Mouse (Mus musculus) frontal cortex, adult 2 months (tissue): ENCODE measurements around the gene Ccdc9b. TPM values are rescaled to one million over a fixed set of nuclear protein-coding genes. Genes with fewer than 3 reads are reported as not detected.
A peak's percentile ranks its signal among the peaks of the same experiment; 100 is the strongest.

Experiments
- DNase-seq, 2 experiments: peaks; one replicate each; pipeline ENCODE4 v3.0.0; 2022; ENCODE audit warnings: low spot score in 1 of 2; ENCODE audit errors: extremely low spot score in 1 of 2
- polyA plus RNA-seq: library from polyadenylated mRNA; depleted of rRNA; stranded (reverse); fragments of >200 nt; gene quantifications from 2 replicates; pipeline ENCODE4 v1.2.3, GENCODE M21; 2012; rRNA removed

Ccdc9b gene
- 6.5 and 7.4 TPM in 2 replicates for polyA plus RNA-seq

DNA sequence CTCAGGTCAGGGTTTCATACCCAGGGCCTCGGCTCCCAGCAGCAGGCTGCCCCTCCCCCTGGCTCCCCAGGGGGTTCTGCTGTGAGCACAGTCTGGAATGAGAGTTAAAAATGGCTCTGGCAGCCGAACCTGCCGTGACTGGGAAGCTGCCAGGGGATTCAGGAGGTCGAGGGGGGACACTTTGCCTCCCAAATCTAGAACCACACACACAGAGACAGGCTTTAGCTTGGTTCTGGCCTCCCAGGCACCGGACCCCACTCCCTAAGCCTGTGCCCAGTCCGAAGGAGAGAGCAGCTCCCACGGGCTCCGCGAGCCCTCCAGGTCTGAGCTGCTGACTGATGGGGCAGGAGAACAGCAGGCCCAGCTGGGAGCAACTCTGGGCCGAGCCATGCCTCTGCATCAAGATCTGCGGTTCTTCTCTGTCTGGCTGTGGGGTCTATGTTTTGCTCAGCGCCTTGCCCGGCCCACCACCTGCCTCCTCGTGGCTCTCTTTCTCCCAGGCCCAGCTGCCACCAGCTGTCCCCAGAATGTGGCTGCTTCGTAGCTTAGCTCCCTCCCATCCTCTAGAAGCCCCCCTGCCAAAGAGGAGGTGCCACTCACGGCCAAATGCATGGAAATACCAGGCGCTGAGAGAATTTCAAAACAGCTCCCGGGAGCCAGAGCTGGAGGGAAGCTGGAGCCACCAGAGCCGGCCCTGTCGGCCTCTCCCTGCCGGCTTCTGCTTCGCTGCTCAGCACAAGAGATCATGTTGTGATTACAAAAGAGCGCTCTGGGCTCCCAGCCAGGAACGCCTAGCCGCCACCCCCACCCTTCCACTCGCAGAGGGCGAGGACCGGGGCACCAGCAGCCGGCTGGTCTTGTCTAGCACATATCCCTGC lies at the start of gene Ccdc9b:
Gene Ccdc9b (minus strand): TSS at position 756 of the 878 bp plus-strand sequence.
- peak; percentile 63 to 92 for DNase-seq

DNA sequence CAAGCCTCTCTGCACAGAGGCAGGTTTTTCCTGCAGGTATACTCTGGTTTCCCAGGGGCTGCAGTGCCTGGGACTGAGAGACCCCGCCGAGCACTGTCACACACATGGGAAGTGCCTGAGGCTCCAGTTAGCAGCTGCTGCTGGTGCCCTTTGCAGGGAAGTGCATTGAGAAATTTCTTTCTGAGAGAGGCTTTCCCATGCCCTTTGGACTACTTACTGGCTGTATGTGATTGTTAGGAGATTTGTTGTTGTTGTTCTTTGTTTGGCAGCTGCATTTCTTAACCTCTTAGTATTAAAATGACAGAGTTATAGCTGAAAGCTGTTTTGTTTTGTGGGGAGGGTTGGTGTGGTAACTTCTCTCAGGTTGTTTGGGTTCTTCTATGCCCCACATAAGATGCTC lies 48.4 kb upstream of the Ccdc9b start:
- DNase-seq, result no peak

GRCm38 (mm10) chr2:118806860-118807259 lies 44.4 kb upstream of the Ccdc9b start:
- peak in 1 of 2 experiments; percentile 39 for DNase-seq

- no peak for DNase-seq
Observed at GRCm38 (mm10) chr2:118805756-118806155, 43.3 kb upstream of the Ccdc9b start.

GRCm38 (mm10) chr2:118805137-118805536 lies 42.7 kb upstream of the Ccdc9b start:
- DNase-seq, result no peak

- DNase-seq, result no peak
Observed at GRCm38 (mm10) chr2:118804474-118804873, 42.0 kb upstream of the Ccdc9b start.

GRCm38 (mm10) chr2:118802542-118803118 lies 40.2 kb upstream of the Ccdc9b start:
- no peak for DNase-seq

- no peak for DNase-seq
Observed at GRCm38 (mm10) chr2:118793636-118794035, 31.2 kb upstream of the Ccdc9b start.

- no peak for DNase-seq
Observed at GRCm38 (mm10) chr2:118792259-118792613, 29.8 kb upstream of the Ccdc9b start.

DNA sequence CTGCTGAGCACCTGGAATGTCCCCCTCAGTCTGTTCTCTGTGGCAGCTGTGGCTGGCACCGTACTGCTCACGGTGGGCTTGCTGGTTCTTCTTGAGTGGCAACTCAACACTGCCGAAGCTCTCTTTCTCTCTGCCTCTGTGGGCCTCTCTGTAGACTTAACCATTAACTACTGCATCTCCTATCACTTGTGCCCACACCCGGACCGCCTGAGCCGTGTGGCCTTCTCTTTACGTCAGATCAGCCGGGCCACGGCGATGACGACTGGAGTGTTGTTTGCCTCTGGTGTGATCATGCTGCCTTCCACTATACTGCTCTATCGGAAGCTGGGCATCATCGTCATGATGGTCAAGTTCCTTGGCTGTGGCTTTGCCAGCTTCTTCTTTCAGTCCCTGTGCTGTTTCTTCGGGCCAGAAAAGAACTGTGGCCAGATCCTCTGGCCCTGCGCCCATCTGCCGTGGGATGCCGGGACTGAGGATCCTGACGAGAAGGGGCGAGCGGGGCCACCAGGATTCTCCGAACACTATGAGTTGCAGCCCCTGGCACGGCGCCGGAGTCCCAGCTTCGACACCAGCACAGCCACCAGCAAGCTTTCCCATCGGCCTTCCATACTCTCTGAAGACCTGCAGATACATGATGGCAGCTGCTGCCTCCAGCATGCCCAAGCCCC lies 29.3 kb upstream of the Ccdc9b start:
- no peak for DNase-seq

DNA sequence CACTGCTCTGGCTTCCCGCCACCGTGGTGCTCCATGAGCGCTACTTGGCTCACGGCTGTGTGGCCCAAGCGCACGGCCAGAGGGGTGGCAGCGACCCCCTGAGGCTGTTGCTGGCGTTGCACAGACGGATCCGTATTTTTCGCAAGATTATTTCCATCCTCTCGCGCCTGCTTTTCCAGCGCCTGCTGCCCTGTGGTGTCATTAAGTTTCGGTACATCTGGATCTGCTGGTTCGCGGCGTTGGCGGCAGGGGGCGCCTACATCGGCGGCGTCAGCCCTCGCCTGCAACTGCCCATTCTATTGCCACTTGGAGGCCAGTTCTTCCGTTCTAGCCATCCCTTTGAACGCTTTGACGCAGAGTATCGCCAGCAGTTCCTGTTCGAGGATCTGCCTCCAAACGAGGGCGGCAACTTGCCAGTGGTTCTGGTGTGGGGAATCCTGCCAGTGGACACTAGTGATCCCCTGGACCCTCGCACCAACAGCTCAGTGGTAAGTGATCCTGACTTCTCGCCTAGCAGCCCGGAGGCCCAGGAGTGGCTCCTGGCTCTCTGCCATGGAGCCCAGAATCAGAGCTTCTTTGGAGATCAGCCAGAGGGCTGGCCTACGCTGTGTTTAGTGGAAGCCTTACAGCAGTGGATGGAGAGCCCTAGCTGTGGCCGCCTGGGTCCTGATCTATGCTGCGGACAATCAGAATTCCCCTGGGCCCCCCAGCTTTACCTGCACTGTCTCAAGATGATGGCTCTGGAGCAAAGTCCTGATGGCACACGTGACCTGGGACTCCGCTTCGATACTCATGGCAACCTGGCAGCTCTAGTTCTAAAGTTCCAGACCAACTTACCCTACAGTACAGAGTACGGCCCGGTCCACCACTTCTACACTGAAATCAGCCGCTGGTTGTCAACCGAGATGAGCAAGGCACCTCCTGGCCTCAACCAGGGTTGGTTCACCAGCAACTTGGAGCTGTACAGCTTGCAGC lies 28.4 kb upstream of the Ccdc9b start:
- DNase-seq, result peak in 1 of 2 experiments; percentile 66

DNA sequence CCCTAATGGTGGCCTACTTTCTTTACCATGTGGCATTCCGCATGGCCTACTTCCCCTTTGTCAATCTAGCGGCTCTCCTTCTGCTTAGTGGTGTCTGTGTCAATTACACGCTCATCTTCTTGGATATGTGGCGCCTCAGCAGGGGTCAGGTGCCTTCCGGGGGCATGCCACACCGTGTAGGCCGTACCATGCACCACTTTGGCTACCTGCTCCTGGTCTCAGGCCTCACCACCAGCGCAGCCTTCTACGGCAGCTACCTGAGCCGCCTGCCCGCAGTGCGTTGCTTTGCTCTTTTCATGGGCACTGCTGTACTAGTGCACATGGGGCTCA lies 27.7 kb upstream of the Ccdc9b start:
- no peak for DNase-seq

DNA sequence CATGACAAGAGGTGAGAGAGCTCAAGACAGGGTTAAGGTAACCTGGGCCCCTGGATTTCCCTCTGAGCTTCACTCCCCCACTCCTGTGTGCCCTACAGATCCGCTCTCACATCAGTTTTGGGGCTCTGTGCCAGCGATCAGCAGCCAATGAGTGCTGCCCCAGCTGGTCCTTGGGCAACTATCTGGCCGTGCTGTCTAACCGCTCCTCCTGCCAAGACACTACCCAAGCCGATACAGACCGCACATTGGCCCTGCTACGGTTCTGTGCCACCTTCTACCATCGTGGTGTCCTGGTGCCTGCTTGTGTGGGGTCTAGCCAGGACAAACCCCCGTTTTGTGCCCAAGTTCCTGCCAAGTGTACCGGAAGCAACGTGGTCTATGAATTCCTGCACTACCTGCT lies 27.0 kb upstream of the Ccdc9b start:
- DNase-seq, result no peak

DNA sequence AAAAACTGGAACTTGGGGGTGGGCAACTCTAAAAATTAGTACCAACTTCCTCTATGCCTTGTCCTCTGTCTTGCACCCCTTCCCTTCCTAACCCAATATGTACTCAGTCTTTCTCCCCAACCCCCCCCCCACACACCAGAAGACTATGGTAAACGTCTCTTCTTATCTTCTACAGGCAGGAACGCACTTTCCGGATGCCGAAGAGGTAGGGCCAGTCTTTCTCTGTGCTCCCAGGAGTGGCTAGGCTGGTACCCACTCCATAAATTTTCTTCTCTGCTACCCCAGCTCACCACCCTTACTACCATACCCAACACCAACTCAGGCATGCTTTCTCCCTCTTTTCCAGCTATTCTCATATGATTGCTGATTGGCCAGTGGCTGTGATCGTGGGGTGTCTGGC lies 24.1 kb upstream of the Ccdc9b start:
- DNase-seq, result no peak

- no peak for DNase-seq
Observed at GRCm38 (mm10) chr2:118783663-118784062, 21.2 kb upstream of the Ccdc9b start.

- DNase-seq, result no peak
Observed at GRCm38 (mm10) chr2:118783093-118783492, 20.6 kb upstream of the Ccdc9b start.

- no peak for DNase-seq
Observed at GRCm38 (mm10) chr2:118782303-118782702, 19.8 kb upstream of the Ccdc9b start.

GRCm38 (mm10) chr2:118781115-118781514 lies 18.7 kb upstream of the Ccdc9b start:
- DNase-seq, result no peak

GRCm38 (mm10) chr2:118779504-118780480 lies 17.3 kb upstream of the Ccdc9b start, which contains the start of gene Disp2:
Disp2 (plus strand) TSS chr2:118779719.
- DNase-seq, result peak; percentile 90 to 97
